Mouse (Mus musculus) MEL (cell line): Measurements from ENCODE around the gene Slc25a36. TPM values are rescaled to one million over a fixed set of nuclear protein-coding genes. Genes with fewer than 3 reads are reported as not detected.

Source experiments
- DNase-seq: peaks from one replicate; pipeline ENCODE4 v3.0.0; 2011; ENCODE audit warnings: low read depth, low spot score
- H3K27ac ChIP-seq: 2 replicates; pipeline ENCODE4 v1.5.1; 2012; ENCODE audit warnings: low read depth, mild to moderate bottlenecking, control low read depth, low read length, moderate library complexity; ENCODE audit not compliant: control insufficient read depth
- H3K27me3 ChIP-seq, 2 experiments: fragments of 150-350 bp in 1 of 2; sonication (generic) in 1 of 2; 2 replicates each; pipeline ENCODE4 v1.6.1; 2012; ENCODE audit warnings: low read length in 2 of 2, mild to moderate bottlenecking in 2 of 2, improper control_type of control experiment in 1 of 2, moderate library complexity in 1 of 2; ENCODE audit not compliant: insufficient read depth in 2 of 2, control insufficient read depth in 1 of 2
- H3K36me3 ChIP-seq, 2 experiments: 2 replicates each; pipeline ENCODE4 v1.6.1; 2012 to 2014; ENCODE audit warnings: low read length in 2 of 2, improper control_type of control experiment in 1 of 2, inconsistent platforms in 1 of 2, mild to moderate bottlenecking in 1 of 2; ENCODE audit not compliant: insufficient read depth in 2 of 2, control insufficient read depth in 1 of 2
- H3K4me1 ChIP-seq, 2 experiments: fragments of 150-350 bp in 1 of 2; sonication (generic) in 1 of 2; 2 replicates each; pipeline ENCODE4 v1.6.1; 2012; ENCODE audit warnings: low read length in 2 of 2, improper control_type of control experiment in 1 of 2, mild to moderate bottlenecking in 1 of 2; ENCODE audit not compliant: insufficient read depth in 2 of 2, control insufficient read depth in 1 of 2
- H3K4me3 ChIP-seq, 2 experiments: fragments of 150-350 bp in 1 of 2; sonication (generic) in 1 of 2; 2 replicates each; pipeline ENCODE4 v1.5.1; 2012; ENCODE audit warnings: low read depth in 2 of 2, low read length in 2 of 2, mild to moderate bottlenecking in 2 of 2, moderate library complexity in 2 of 2, control low read depth in 1 of 2, improper control_type of control experiment in 1 of 2; ENCODE audit not compliant: control insufficient read depth in 1 of 2, insufficient read depth in 1 of 2
- H3K79me2 ChIP-seq: 2 replicates; pipeline ENCODE4 v1.6.1; 2012; ENCODE audit warnings: mild to moderate bottlenecking, low read length, moderate library complexity; ENCODE audit not compliant: control insufficient read depth, poor library complexity, insufficient read depth
- H3K9ac ChIP-seq: 2 replicates; pipeline ENCODE4 v1.6.1; 2012; ENCODE audit warnings: low read depth, mild to moderate bottlenecking, control low read depth, low read length, moderate library complexity; ENCODE audit not compliant: control insufficient read depth, poor library complexity, severe bottlenecking
- H3K9me3 ChIP-seq: fragments of 150-350 bp; sonication (generic); replicated peaks from 2 replicates; pipeline ENCODE4 v1.6.1; 2012; ENCODE audit warnings: mild to moderate bottlenecking, low read length, improper control_type of control experiment, moderate library complexity; ENCODE audit not compliant: insufficient read depth
- BHLHE40 ChIP-seq: IDR thresholded peaks from 2 replicates; pipeline ENCODE4 v1.6.1; 2012; ENCODE audit warnings: low read depth, mild to moderate bottlenecking, inconsistent platforms, low read length, improper control_type of control experiment, borderline replicate concordance
- CHD1 ChIP-seq: IDR thresholded peaks from 2 replicates; pipeline ENCODE4 v1.6.1; 2012; ENCODE audit warnings: low read depth, mild to moderate bottlenecking, inconsistent platforms, low read length, improper control_type of control experiment
- CHD2 ChIP-seq: IDR thresholded peaks from 2 replicates; pipeline ENCODE4 v1.6.1; 2011; ENCODE audit warnings: low read length, improper control_type of control experiment
- CTCF ChIP-seq, 3 experiments: IDR thresholded peaks in 2 of 3; conservative IDR thresholded peaks in 1 of 3; 2 replicates each; pipeline ENCODE4 v1.5.1; 2011 to 2012; ENCODE audit warnings: low read length in 3 of 3, low read depth in 2 of 3, mild to moderate bottlenecking in 2 of 3, improper control_type of control experiment in 1 of 3, inconsistent platforms in 1 of 3, mixed read lengths in 1 of 3, moderate library complexity in 1 of 3; ENCODE audit not compliant: control insufficient read depth in 1 of 3, insufficient read depth in 1 of 3, poor library complexity in 1 of 3, severe bottlenecking in 1 of 3
- E2F4 ChIP-seq: IDR thresholded peaks from 2 replicates; pipeline ENCODE4 v1.6.1; 2011; ENCODE audit warnings: low read depth, low read length, improper control_type of control experiment, borderline replicate concordance
- ELF1 ChIP-seq: IDR thresholded peaks from 2 replicates; pipeline ENCODE4 v1.6.1; 2014; ENCODE audit warnings: low read depth, mild to moderate bottlenecking, inconsistent platforms, low read length, improper control_type of control experiment, moderate library complexity
- EP300 ChIP-seq, 2 experiments: IDR thresholded peaks; 2 replicates each; pipeline ENCODE4 v1.6.1; 2011; ENCODE audit warnings: improper control_type of control experiment in 2 of 2, low read length in 2 of 2, low read depth in 1 of 2, mild to moderate bottlenecking in 1 of 2
- ETS1 ChIP-seq: IDR thresholded peaks from 2 replicates; pipeline ENCODE4 v1.6.1; 2012; ENCODE audit warnings: low read depth, mild to moderate bottlenecking, inconsistent platforms, low read length, improper control_type of control experiment, moderate library complexity
- GABPA ChIP-seq: IDR thresholded peaks from 2 replicates; pipeline ENCODE4 v1.6.1; 2012; ENCODE audit warnings: low read depth, mild to moderate bottlenecking, inconsistent platforms, low read length, improper control_type of control experiment, moderate library complexity
- GATA1 ChIP-seq: IDR thresholded peaks from 2 replicates; pipeline ENCODE4 v1.6.1; 2011; ENCODE audit warnings: low read depth, low read length, improper control_type of control experiment
- HCFC1 ChIP-seq: IDR thresholded peaks from 2 replicates; pipeline ENCODE4 v1.6.1; 2012; ENCODE audit warnings: low read depth, mild to moderate bottlenecking, inconsistent platforms, low read length, improper control_type of control experiment, moderate library complexity
- JUND ChIP-seq: IDR thresholded peaks from 2 replicates; pipeline ENCODE4 v1.6.1; 2011; ENCODE audit warnings: low read depth, mild to moderate bottlenecking, improper control_type of control experiment, low read length
- KAT2A ChIP-seq: conservative IDR thresholded peaks from 2 replicates; pipeline ENCODE4 v1.6.1; 2012; ENCODE audit warnings: low read depth, low read length, improper control_type of control experiment, inconsistent platforms
- MAFK ChIP-seq: IDR thresholded peaks from 2 replicates; pipeline ENCODE4 v1.6.1; 2011; ENCODE audit warnings: low read depth, mild to moderate bottlenecking, low read length, improper control_type of control experiment, borderline replicate concordance
- MAX ChIP-seq: IDR thresholded peaks from 2 replicates; pipeline ENCODE4 v1.6.1; 2011; ENCODE audit warnings: low read length, improper control_type of control experiment
- MAZ ChIP-seq: IDR thresholded peaks from 2 replicates; pipeline ENCODE4 v1.6.1; 2012; ENCODE audit warnings: low read depth, mild to moderate bottlenecking, inconsistent platforms, low read length, improper control_type of control experiment
- MEF2A ChIP-seq: IDR thresholded peaks from 2 replicates; pipeline ENCODE4 v1.6.1; 2014; ENCODE audit warnings: low read depth, mild to moderate bottlenecking, inconsistent platforms, low read length, improper control_type of control experiment; ENCODE audit not compliant: poor library complexity, insufficient replicate concordance, severe bottlenecking; ENCODE audit errors: extremely low read depth
- MXI1 ChIP-seq: IDR thresholded peaks from 2 replicates; pipeline ENCODE4 v1.6.1; 2011; ENCODE audit warnings: mild to moderate bottlenecking, low read depth, low read length, improper control_type of control experiment
- MYC ChIP-seq: IDR thresholded peaks from 2 replicates; pipeline ENCODE4 v1.6.1; 2011; ENCODE audit warnings: low read depth, mild to moderate bottlenecking, low read length, improper control_type of control experiment, moderate library complexity
- NELFE ChIP-seq: IDR thresholded peaks from 2 replicates; pipeline ENCODE4 v1.6.1; 2011; ENCODE audit warnings: low read depth, low read length, improper control_type of control experiment
- NRF1 ChIP-seq: IDR thresholded peaks from 2 replicates; pipeline ENCODE4 v1.6.1; 2014; ENCODE audit warnings: low read depth, mild to moderate bottlenecking, inconsistent platforms, low read length, improper control_type of control experiment, moderate library complexity; ENCODE audit not compliant: poor library complexity, insufficient read depth, severe bottlenecking
- POLR2A ChIP-seq, 2 experiments: IDR thresholded peaks; 2 replicates each; pipeline ENCODE4 v1.6.1; 2011 to 2012; ENCODE audit warnings: low read length in 2 of 2, mild to moderate bottlenecking in 2 of 2, control low read depth in 1 of 2, improper control_type of control experiment in 1 of 2, low read depth in 1 of 2, moderate library complexity in 1 of 2; ENCODE audit not compliant: control insufficient read depth in 1 of 2, insufficient read depth in 1 of 2, poor library complexity in 1 of 2
- POLR2AphosphoS2 ChIP-seq: IDR thresholded peaks from 2 replicates; pipeline ENCODE4 v1.6.1; 2011; ENCODE audit warnings: low read length, improper control_type of control experiment
- POLR2AphosphoS5 ChIP-seq: IDR thresholded peaks from 2 replicates; pipeline ENCODE4 v1.6.1; 2012; ENCODE audit warnings: low read depth, borderline replicate concordance, mild to moderate bottlenecking, inconsistent platforms, low read length, moderate library complexity, mixed read lengths
- RAD21 ChIP-seq: IDR thresholded peaks from 2 replicates; pipeline ENCODE4 v1.6.1; 2011; ENCODE audit warnings: mild to moderate bottlenecking, low read depth, low read length, improper control_type of control experiment
- RCOR1 ChIP-seq: IDR thresholded peaks from 2 replicates; pipeline ENCODE4 v1.6.1; 2012; ENCODE audit warnings: low read depth, mild to moderate bottlenecking, inconsistent platforms, low read length, improper control_type of control experiment
- SMC3 ChIP-seq: IDR thresholded peaks from 2 replicates; pipeline ENCODE4 v1.6.1; 2011; ENCODE audit warnings: low read depth, low read length, improper control_type of control experiment
- TBP ChIP-seq: IDR thresholded peaks from 2 replicates; pipeline ENCODE4 v1.8.0; 2011; ENCODE audit warnings: low read depth, low read length, improper control_type of control experiment
- TCF12 ChIP-seq: IDR thresholded peaks from 2 replicates; pipeline ENCODE4 v1.6.1; 2014; ENCODE audit warnings: low read depth, mild to moderate bottlenecking, inconsistent platforms, low read length, improper control_type of control experiment, moderate library complexity
- UBTF ChIP-seq: IDR thresholded peaks from 2 replicates; pipeline ENCODE4 v1.6.1; 2012; ENCODE audit warnings: low read depth, mild to moderate bottlenecking, inconsistent platforms, low read length, improper control_type of control experiment, moderate library complexity, borderline replicate concordance; ENCODE audit not compliant: insufficient read depth
- USF1 ChIP-seq: IDR thresholded peaks from 2 replicates; pipeline ENCODE4 v1.6.1; 2014; ENCODE audit warnings: low read depth, mild to moderate bottlenecking, inconsistent platforms, low read length, improper control_type of control experiment, moderate library complexity
- USF2 ChIP-seq, 2 experiments: IDR thresholded peaks; 2 replicates each; pipeline ENCODE4 v1.6.1; 2011 to 2012; ENCODE audit warnings: improper control_type of control experiment in 2 of 2, low read length in 2 of 2, borderline replicate concordance in 1 of 2, inconsistent platforms in 1 of 2, low read depth in 1 of 2, mild to moderate bottlenecking in 1 of 2; ENCODE audit not compliant: insufficient read depth in 1 of 2
- ZC3H11A ChIP-seq: IDR thresholded peaks from 2 replicates; pipeline ENCODE4 v1.6.1; 2012; ENCODE audit warnings: low read depth, mild to moderate bottlenecking, inconsistent platforms, low read length, improper control_type of control experiment
- ZKSCAN1 ChIP-seq: IDR thresholded peaks from 2 replicates; pipeline ENCODE4 v1.6.1; 2012; ENCODE audit warnings: low read depth, mild to moderate bottlenecking, inconsistent platforms, low read length, improper control_type of control experiment, moderate library complexity
- ZMIZ1 ChIP-seq: IDR thresholded peaks from 2 replicates; pipeline ENCODE4 v1.6.1; 2012; ENCODE audit warnings: low read depth, mild to moderate bottlenecking, inconsistent platforms, low read length, improper control_type of control experiment, moderate library complexity
- ZNF384 ChIP-seq: IDR thresholded peaks from 2 replicates; pipeline ENCODE4 v1.6.1; 2012; ENCODE audit warnings: low read depth, mild to moderate bottlenecking, inconsistent platforms, low read length, improper control_type of control experiment
- polyA plus RNA-seq, 2 experiments: library from polyadenylated mRNA; stranded (reverse) in 1 of 2; unstranded in 1 of 2; fragments of >175 nt in 1 of 2; fragments of >200 nt in 1 of 2; gene quantifications; 2 replicates each; pipeline versions ENCODE4 v1.2.1 to v1.2.4; 2012; ENCODE audit warnings: low replicate concordance in 2 of 2, low read depth in 1 of 2; ENCODE audit not compliant: insufficient read length in 2 of 2, insufficient read depth in 1 of 2, missing spikeins in 1 of 2
- total RNA-seq: library from RNA; depleted of rRNA; stranded (reverse); fragments of 300-350 nt; gene quantifications from 2 replicates; pipeline ENCODE4 v1.2.3, GENCODE M21; 2012

Gene Slc25a36
- total and polyA plus RNA-seq, 3 experiments: 11.9 to 13.0 TPM; not detected in 1

GRCm38 (mm10) chr9:97068201-97069095 is 42.5 kb downstream of the Slc25a36 start:
- H3K27me3 ChIP-seq: no peaks in the 10 kb centered on the region
- H3K36me3 ChIP-seq: no peaks in the 10 kb centered on the region
- no peak overlapping the region for H3K27ac ChIP-seq
- no peaks in the 10 kb centered on the region for H3K4me1 ChIP-seq
- no peaks in the 10 kb centered on the region for H3K79me2 ChIP-seq
- no peak overlapping the region for H3K4me3 ChIP-seq
- no peak overlapping the region for H3K9ac ChIP-seq
- DNase-seq: peak; percentile 81
- no peaks in the 10 kb centered on the region for H3K9me3 ChIP-seq
- no peak for TF ChIP-seq BHLHE40
- no peak for TF ChIP-seq NELFE
- TF ChIP-seq JUND: no peak
- TF ChIP-seq KAT2A: no peak
- TF ChIP-seq SMC3: peak; percentile 60
- 0 out of 2 replicates have a peak, but pooled peaks have one; percentile 24 for TF ChIP-seq MYC
- peak; percentile 42; the same call in 1 of the 2 replicates for TF ChIP-seq GATA1
- TF ChIP-seq ZC3H11A: no peak; the same call in 1 of the 2 replicates
- no peak for TF ChIP-seq MXI1
- no peak for TF ChIP-seq CHD1
- no peak for TF ChIP-seq MEF2A
- no peak for TF ChIP-seq RCOR1
- no peak for TF ChIP-seq ZNF384
- TF ChIP-seq NRF1: no peak
- TF ChIP-seq USF1: no peak
- TF ChIP-seq TCF12: no peak
- peak; percentile 56 for TF ChIP-seq RAD21
- no peak for TF ChIP-seq EP300 (IDR thresholded peaks at IDR 0.05; ENCODE audit: low read depth in 1 of 2, low read length in 2 of 2)
- no peak for TF ChIP-seq TBP
- no peak for TF ChIP-seq CHD2
- no peak for TF ChIP-seq ELF1
- TF ChIP-seq USF2 (IDR thresholded peaks at IDR 0.05; ENCODE audit: borderline replicate concordance in 1 of 2, insufficient read depth in 1 of 2, low read depth in 1 of 2, low read length in 2 of 2): no peak
- no peak for TF ChIP-seq POLR2AphosphoS2
- no peak for TF ChIP-seq POLR2AphosphoS5
- TF ChIP-seq ETS1: no peak
- TF ChIP-seq ZKSCAN1: no peak
- TF ChIP-seq CTCF (IDR thresholded peaks at IDR 0.05 in 2 of 3, conservative IDR thresholded peaks at IDR 0.05 in 1 of 3; ENCODE audit: control insufficient read depth in 1 of 3, insufficient read depth in 1 of 3, low read depth in 2 of 3, low read length in 3 of 3, poor library complexity in 1 of 3, severe bottlenecking in 1 of 3): peak; percentile 59 to 86 (median 61)
- TF ChIP-seq POLR2A (IDR thresholded peaks at IDR 0.05; ENCODE audit: control insufficient read depth in 1 of 2, insufficient read depth in 1 of 2, low read depth in 1 of 2, low read length in 2 of 2, poor library complexity in 1 of 2): no peak
- no peak for TF ChIP-seq HCFC1
- TF ChIP-seq UBTF: no peak
- no peak for TF ChIP-seq MAZ
- no peak for TF ChIP-seq MAX
- no peak for TF ChIP-seq ZMIZ1
- no peak for TF ChIP-seq GABPA
- TF ChIP-seq E2F4: no peak
- TF ChIP-seq MAFK: no peak
